8 mouse cellular contexts compared by ENCODE assay signal in genomic region chr7:35901942-35902381, GRCm38 (mm10).
DNase-seq lines count a peak whose midpoint lies in the region; ATAC-seq and TF ChIP-seq lines count a peak whose summit lies in the region.

No protein-coding gene starts in this region.

- no peak overlapping the region for H3K9ac ChIP-seq in limb, embryonic 13.5 days
- no peak overlapping the region for H3K9ac ChIP-seq in midbrain, embryonic 15.5 days

- no peak for TF ChIP-seq POLR2A in thymus, adult 2 months (IDR thresholded peaks at IDR 0.05; ENCODE audit: control insufficient read depth, extremely low read depth, insufficient read depth, low read length, poor library complexity)

- peak; percentile 82 for TF ChIP-seq CTCF in thymus, adult 2 months (IDR thresholded peaks at IDR 0.05; ENCODE audit: borderline replicate concordance, control insufficient read depth, extremely low read depth, insufficient read depth, low read length, poor library complexity)

- H3K4me2 ChIP-seq in limb, embryonic 13.5 days (replicated peaks): peak overlapping the region; percentile 43
- H3K4me2 ChIP-seq in midbrain, embryonic 15.5 days: peak overlapping the region; percentile 31

- no peaks in the 10 kb centered on the region for H3K4me1 ChIP-seq in thymus, adult 2 months (replicated peaks; ENCODE audit: control insufficient read depth, insufficient read depth, low read length)
- peaks cover 21% of the 10 kb centered on the region for H3K4me1 ChIP-seq in limb, embryonic 13.5 days
- no peaks in the 10 kb centered on the region for H3K4me1 ChIP-seq in midbrain, embryonic 15.5 days

- 14% methylated on average over 17 of the region's 17 CpGs for WGBS in thymus, adult 2 months
- 4% methylated on average over 17 of the region's 17 CpGs for WGBS in limb, embryonic 13.5 days
- WGBS in midbrain, embryonic 15.5 days: 4% methylated on average over 17 of the region's 17 CpGs

- H3K9me3 ChIP-seq in limb, embryonic 13.5 days: no peaks in the 10 kb centered on the region
- no peaks in the 10 kb centered on the region for H3K9me3 ChIP-seq in midbrain, embryonic 15.5 days

- no peak overlapping the region for H3K4me3 ChIP-seq in thymus, adult 2 months (ENCODE audit: control insufficient read depth, insufficient read depth, low read length)
- no peak overlapping the region for H3K4me3 ChIP-seq in limb, embryonic 13.5 days
- 0 out of 2 replicates have a peak overlapping the region, but pooled peaks have one; percentile 2 for H3K4me3 ChIP-seq in midbrain, embryonic 15.5 days

- no peaks in the 10 kb centered on the region for H3K36me3 ChIP-seq in thymus, adult 2 months (ENCODE audit: control insufficient read depth, insufficient read depth, low read length)
- no peaks in the 10 kb centered on the region for H3K36me3 ChIP-seq in limb, embryonic 13.5 days
- no peaks in the 10 kb centered on the region for H3K36me3 ChIP-seq in midbrain, embryonic 15.5 days (replicated peaks)
- no peaks in the 10 kb centered on the region for H3K36me3 ChIP-seq in splenic B cell, adult 2 months (ENCODE audit: control insufficient read depth, insufficient read depth, low read length, poor library complexity, severe bottlenecking)

- no peak for ATAC-seq in limb, embryonic 13.5 days (ENCODE audit: low FRiP score, low read depth)
- ATAC-seq in midbrain, embryonic 15.5 days (replicated peaks): peak; percentile 66

- peak; percentile 44 for DNase-seq in thymus, adult 2 months
- DNase-seq in thymus, adult 18-20 months: no peak
- DNase-seq in embryo, embryonic 11.5 days (ENCODE audit: low read depth, low spot score): peak; percentile 35
- DNase-seq in heart, adult 18-20 months: peak; percentile 29 to 76
- DNase-seq in kidney, adult 11 months: peak; percentile 17
- peak; percentile 18 for DNase-seq in splenic B cell, adult 2 months (ENCODE audit: low read depth, low spot score)

- H3K27ac ChIP-seq in thymus, adult 2 months (ENCODE audit: control insufficient read depth, insufficient read depth, low read length): no peak overlapping the region
- H3K27ac ChIP-seq in limb, embryonic 13.5 days: no peak overlapping the region
- no peak overlapping the region for H3K27ac ChIP-seq in midbrain, embryonic 15.5 days

- H3K27me3 ChIP-seq in thymus, adult 2 months (ENCODE audit: control insufficient read depth, insufficient read depth, low read length): no peaks in the 10 kb centered on the region
- peaks cover 24% of the 10 kb centered on the region for H3K27me3 ChIP-seq in limb, embryonic 13.5 days
- H3K27me3 ChIP-seq in midbrain, embryonic 15.5 days (replicated peaks): no peaks in the 10 kb centered on the region
- H3K27me3 ChIP-seq in splenic B cell, adult 2 months (ENCODE audit: control insufficient read depth, insufficient read depth, low read length, poor library complexity, severe bottlenecking): no peaks in the 10 kb centered on the region

Comparison
In these comparisons a context has a peak if more than half of its experiments do, and no peak if none do; other contexts are left out.
1. DNase-seq: peak in thymus, adult 2 months (single experiment), embryo, embryonic 11.5 days (single experiment), heart, adult 18-20 months (2 of 2), kidney, adult 11 months (single experiment) and splenic B cell, adult 2 months (single experiment); none in thymus, adult 18-20 months (0 of 2).